Mouse (Mus musculus) lung, postnatal 4 days (tissue): ENCODE results near the gene Gprin1.

ENCODE experiments used
- DNase-seq, 2 experiments: peaks; one replicate each; pipeline ENCODE4 v3.0.0; 2021

The Gprin1 gene

DNA sequence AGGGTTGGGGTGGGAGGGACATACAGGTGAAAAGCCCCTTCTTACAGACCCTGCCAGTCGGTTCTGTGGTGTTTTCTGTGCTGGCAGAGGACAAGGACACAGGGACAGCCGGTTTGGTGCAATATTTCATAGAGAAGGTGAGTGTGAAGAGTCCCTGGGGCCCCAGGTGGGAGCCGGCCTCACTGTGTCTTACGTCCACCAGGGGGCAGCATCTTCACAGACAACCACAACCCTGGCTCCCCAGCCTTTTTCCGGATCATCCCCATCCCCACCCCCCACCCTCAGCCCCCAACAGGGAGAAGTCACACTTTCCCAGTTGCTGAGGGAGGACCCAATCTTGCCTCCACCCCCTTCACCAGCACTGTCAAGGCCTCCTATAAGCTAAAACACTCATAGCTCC lies 32.8 kb downstream of the Gprin1 start:
- DNase-seq: peak in 1 of 2 experiments; percentile 38

DNA sequence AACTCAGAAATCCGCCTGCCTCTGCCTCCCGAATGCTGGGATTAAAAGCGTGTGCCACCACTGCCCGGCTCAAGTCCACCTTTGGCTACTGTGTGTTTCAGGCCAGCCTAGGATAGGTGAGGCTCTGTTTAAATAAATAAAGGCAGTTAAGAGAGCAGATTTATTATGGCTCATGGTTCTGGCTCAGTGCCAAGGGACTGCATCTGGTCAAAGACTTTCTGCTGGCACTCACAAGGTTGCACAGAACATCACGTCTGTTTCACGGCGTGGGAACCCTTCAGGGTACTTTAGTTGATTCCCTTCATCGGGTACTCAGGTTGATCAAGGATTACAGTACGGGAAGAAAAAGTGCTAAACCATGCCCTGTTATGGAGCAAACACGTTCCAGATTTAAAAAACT lies 34.7 kb downstream of the Gprin1 start:
- no peak for DNase-seq

DNA sequence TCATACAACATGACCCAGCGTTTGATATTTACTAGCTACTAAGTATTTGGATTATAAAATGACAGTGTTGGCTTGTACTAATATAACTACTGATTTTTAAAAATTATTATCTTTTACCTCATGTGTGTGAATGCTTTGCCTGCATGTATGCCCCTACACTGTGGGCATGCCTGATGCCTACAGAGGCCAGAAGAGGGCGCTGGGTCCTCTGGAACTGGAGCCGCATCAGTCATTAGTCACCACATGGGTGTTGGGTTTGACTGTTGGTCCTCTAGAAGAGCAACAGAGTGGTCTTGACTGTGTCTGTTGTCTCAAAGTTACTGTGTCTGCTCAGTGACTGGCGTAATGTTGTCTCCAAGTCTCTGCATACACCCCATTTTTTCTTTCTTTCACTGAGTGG lies 35.3 kb downstream of the Gprin1 start:
- no peak for DNase-seq

DNA sequence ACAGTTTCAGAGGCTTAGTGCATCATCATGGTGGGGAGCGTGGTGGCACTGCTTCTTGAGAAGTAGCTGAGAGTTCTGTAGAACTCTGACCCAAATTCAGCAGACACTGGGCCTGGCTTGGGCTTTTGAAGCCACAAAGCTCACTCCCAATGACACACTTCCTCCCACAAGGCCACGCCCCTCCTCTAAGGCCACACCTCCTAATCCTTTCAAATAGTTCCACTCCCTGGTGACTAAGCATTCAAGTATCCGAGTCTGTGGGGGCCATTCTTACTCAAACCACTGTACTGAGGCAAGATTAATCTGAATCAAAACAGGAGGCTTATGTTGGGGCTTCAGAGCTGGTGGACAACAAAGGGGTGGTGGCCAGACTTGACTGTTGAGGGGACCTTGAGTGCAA lies 38.8 kb downstream of the Gprin1 start:
- no peak for DNase-seq

DNA sequence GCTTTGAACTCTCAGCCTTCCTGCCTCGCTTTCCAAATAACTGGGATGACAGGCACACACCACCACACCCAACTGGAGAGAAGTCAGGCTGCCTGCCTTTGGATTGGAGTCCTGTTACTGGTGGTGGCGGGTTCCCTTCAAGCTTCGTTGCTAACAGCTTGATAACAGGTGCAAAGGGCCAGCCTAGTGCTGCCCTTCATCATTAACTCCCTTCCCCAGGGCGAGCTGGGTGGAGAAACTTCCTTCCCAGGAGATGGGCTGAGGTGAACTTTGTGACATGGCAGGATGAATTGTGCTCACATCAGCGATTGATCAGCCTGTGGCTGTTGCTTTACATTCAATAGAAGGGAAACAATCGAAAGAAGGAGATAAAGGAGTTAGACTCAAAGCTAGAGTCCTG lies 44.8 kb downstream of the Gprin1 start:
- no peak for DNase-seq

DNA sequence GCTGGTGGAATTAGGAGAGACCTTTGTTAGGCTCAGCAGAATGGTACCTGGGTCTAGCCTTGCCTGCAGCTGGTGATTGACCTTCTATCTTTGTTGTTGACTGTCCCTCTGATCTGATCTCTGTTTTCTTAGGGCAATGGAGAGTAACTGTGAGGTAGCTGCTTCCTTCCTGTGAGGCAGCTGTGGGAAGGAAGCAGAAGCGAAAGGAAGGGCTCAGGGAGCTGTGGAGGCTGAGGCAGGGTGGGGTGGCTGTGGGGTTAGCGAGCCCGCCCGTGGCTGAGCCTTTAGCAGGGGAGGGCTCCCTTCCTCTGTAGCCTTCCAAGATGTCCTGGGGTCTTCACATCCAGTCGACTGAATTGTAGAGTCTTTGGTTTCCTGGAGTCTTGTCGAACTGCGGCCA lies 47.2 kb downstream of the Gprin1 start:
- no peak for DNase-seq

DNA sequence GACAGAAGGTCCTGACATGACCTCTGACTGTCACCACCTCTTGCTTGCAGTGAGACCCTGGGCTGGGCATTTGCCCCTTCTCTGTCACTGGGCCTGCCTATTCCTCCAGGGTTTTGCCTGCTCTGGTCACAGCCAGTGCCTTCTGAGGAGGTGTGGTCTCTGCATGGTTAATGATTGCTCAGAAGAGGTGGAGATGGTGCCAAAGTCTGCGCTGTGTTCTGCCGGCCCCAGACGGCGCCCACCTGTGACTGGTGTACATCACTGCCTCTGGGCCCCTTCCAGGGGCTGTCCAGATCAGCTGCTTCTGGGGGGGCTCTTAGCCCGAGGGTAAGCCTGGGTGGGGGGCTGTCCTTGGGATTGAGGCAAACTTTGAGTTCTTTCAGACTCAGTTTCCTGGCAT lies 48.4 kb downstream of the Gprin1 start, which contains the start of gene Cdhr2:
Gene Cdhr2 (plus strand): TSS at position 219 of the 400 bp plus-strand sequence.
- no peak for DNase-seq

DNA sequence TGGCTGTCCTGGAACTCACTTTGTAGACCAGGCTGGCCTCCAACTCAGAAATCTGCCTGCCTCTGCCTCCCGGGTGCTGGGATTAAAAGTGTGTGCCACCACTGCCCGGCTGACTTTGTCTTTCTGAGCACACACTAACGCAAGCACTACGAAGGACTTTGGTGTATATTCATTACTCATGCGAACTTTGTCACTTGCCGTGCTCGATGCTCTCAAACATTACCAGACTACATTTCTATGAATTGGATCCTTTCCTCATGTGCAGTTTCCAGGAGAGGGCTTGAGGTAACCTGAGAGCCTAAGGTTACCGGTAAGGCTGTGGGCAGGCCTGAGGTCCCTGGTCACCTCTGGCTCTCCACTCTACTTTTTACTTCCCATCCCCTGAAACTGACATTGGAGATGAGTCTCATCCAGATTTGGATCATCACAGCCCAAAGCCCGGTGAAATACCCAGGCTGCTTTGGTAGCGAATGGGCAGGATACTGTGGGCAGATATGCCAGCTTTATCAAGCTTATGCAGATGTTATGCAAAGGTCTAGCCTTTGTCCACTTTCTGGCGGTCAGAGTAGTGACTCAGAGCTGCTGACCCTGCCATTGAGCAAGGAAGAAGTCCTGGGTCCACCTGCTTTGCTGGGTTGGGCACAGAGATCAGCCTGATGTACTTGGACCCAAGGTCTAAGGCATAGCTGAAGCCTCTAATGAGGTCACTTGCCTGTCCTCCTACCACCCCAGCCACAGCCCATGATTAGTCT lies 54.0 kb downstream of the Gprin1 start:
- no peak for DNase-seq

DNA sequence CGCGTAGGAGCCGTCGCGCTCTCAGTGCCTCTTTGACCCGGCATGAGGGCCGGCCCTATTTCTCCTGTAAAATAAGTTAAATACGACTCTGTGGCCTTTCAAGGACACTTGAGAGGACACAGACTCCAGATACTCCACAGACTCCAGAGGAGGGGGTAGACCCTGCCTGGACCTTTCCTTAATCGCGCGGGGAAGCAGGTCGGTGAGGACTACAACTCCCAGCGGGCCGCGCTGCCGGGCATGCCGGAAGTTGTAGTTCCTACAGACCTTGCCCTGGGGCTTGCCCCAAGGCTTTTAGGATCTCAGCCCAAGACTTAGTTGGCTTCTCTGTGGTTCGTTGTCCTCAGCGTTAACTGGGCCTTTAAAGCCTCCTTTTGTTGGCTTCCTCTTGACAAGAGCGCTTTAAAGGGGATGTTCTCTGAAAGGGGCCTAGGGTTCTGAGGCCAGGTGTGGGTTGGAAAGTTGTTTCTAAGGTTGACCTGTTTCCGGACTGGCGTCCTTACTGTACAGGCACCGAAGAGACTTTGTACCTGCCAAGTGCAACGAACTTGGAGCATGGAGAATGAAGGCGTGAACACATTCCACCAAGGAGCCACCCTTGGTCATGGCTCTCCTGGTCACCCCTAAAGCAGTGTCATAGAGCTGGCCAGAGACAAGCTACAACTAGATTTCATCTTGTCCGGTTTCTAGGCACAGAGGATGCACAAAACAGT lies 55.2 kb downstream of the Gprin1 start:
- DNase-seq: no peak

DNA sequence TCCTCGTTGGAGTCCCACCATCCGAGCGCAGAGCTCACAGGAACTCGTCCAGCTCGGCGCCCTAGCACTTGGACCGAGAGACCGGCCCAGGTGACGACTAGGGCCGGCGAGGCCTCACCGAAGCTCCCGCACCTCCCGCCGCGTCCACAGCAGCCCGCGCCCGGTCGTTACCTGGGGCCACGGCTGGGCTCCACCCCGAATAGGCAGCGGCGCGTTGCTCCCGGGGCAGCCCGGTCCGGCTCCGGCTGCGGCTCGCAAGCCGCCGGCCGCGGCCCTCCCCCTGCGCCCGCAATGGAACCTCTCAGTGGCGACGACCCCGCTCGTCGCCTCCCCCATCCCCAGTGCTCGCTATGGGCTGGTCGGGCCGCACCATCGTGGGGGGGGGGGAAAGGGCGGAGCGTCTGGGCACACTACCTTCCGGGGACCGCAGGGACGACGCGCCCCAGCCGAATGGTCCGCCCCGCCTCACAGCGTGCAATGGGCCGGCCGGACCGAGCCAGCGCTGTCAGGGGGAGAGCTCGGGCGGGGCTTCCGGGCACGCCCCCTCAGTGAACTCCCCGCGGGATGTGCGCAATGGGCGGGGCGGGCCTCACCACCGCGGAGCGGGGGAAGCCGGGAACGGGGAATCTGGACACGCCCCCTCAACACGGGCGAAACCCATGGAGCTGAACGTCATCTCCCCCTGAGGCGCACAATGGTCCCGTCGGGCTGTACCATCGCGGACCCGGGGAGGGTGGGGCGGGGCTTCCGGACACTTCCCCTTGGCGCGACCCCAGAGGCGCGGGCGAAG lies 55.9 kb downstream of the Gprin1 start, which contains the start of gene Rnf44:
Gene Rnf44 (minus strand): TSS at position 350 of the 790 bp plus-strand sequence.
- DNase-seq: peak; percentile 99 to 100

DNA sequence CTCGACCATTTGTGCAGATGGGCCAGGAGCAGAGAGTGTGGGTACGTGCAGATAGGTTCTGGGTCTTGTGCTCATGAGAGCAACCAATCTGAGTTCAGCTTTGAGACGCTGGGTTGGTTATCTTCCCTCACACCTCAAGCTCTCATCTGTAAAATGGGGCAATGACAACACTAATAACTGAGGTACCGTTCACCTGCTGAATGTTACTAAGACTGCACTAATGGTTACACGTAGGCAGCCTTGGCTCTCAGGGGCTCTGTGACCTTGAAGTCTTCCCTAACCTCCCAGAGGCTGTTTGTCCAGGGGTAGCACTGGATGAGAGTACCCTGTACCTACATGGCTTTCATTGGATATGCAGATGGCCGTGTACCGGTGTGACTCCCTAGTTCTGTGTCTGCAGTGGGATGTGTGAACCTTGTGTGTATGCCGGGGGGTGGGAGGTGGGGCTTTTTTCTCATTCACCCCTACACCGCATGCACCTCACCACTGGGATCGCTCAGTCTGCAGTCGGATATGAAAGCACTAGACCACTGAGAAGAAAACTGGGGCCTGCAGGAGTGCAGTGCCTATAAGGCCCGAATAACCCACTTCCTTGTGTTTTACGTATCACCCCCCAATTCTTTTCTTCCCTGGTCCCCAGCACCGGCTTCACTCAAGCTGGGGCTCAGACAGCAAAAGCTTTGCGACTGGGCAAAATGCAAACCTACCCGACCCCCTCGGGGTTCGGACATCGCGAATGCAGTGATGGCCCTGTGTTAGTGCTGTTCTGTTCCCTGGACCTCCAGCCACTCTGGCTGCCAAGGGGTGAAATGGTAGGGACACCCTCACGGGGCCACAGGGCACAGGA lies 56.7 kb downstream of the Gprin1 start:
- DNase-seq: no peak

DNA sequence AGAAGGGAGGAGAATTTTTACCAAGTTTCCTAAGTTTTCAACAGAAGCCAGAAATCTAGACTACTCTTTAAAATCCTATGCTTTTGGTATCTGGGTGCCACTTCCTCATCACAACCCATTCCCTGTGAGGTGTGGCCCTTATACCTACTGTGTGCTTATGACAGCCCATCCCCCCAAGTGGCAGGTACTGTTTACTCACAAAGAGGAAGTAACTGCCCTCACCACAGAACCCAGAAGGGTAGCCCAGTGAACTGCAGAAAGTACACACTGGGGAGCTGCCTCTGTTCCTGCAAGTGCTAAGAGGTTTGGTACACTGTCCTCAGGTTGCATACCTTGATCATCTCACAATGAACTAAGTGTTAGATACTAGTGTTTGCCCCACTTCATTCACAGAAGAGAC lies 57.9 kb downstream of the Gprin1 start:
- peak; percentile 24 to 32 for DNase-seq

DNA sequence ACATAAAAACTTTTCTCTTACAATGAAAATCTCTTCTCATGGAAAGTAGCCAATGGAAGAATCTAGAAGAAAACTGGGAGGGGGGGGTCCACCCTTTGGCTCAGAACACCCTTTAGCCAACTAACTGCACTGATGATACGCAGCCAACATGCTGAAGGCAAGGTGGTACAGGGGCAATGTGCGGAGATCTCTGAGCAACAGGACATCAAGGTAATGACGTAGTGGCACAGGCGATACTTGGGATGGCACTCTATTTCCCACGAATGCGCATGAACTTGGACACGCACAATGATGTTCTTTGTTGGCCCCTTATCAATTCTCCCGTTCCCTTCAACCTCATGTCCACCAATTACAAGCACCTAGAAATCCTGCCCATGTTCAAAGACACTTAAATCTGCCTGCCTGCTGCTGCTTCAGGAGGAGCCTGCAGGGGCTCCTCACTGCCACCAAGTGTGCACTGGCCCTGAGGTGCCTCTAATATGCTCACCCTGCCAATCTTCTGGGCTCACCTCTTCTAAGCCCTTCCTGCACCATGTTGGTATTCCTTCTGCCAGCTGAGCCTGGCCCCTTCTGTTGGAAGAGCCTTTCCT lies 59.4 kb downstream of the Gprin1 start:
- DNase-seq: no peak

DNA sequence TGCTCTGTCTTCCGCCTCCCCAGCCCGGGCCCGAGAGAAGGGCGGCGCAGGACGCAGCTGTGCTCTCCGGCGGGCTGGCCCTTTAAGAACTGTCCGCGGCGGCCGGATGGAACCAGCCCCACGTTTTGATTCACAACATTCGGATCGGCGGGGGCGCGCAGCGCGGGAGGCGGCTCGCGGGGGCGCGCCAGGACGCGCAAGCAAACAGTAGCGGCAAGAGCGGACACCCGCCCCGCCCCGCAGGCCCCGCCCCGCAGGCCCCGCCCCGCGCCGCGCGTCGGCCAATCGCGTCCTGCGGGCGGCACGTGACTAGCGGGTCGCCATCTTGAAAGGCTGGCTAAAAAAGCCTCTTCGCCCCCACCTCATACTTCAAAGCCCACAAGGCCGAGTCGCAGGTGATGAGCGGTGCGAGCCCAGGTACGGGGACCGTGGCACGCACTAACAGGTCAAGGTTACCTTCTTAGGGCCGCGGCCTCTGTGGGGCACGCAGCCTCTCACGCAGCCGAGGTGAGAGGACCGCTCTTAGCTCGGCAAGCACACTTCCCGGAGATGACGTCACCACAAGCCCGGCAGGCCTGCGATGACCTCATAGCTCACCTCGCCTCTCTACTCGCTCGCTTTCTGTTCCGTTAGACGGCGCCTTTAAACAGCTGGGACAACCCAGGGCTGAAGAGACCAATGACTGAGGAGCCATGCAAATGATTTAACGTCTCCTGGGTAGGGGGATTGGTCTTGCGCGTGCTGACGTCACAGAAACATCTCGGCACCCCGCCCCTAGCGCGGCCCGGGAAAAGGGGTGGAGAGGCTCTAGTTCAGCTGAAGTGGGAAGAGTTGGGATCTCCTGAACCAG lies 61.9 kb downstream of the Gprin1 start:
- peak; percentile 98 to 99 for DNase-seq

DNA sequence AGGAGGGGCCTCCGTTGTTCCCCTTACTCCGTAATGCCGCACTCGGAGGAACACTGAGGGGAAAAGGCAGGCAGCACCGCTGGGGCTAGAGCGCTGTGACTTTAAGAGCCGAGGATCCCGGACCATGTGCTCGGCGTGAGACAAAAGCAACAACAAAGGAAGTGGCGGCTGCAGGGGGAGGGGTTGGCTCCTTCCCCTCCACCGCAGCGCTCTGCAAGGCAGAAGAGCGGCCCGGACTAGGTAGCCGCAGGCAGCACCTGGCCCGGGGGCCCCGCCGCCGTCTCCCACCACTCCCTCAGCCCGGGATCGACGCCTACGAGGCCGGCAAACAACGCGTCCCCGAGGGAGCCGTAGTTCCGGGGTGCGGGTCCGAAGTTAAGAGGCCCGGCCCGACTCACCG lies 62.6 kb downstream of the Gprin1 start:
- peak; percentile 85 to 88 for DNase-seq
